Mouse (Mus musculus) forebrain, embryonic 10.5 days (tissue): ENCODE results near the gene BC004004. TPM values are rescaled to one million over a fixed set of nuclear protein-coding genes. Genes with fewer than 3 reads are reported as not detected.

ENCODE experiments used
- DNase-seq: peaks from one replicate; pipeline ENCODE4 v3.0.0-alpha.2; 2017; ENCODE audit warnings: low spot score; ENCODE audit errors: extremely low spot score
- H3K27ac ChIP-seq: fragments of 300-500 bp; sonication (generic); 2 replicates; pipeline ENCODE4 v1.5.1; 2016; ENCODE audit warnings: mild to moderate bottlenecking
- H3K27me3 ChIP-seq: fragments of 300-500 bp; sonication (generic); 2 replicates; pipeline ENCODE4 v1.6.1; 2016; ENCODE audit warnings: mild to moderate bottlenecking; ENCODE audit not compliant: poor library complexity, severe bottlenecking
- H3K36me3 ChIP-seq: fragments of 300-500 bp; sonication (generic); replicated peaks from 2 replicates; pipeline ENCODE4 v1.6.1; 2016; ENCODE audit warnings: mild to moderate bottlenecking, moderate library complexity
- H3K4me1 ChIP-seq: fragments of 300-500 bp; sonication (generic); 2 replicates; pipeline ENCODE4 v1.6.1; 2016
- H3K4me3 ChIP-seq: fragments of 300-500 bp; sonication (generic); 2 replicates; pipeline ENCODE4 v1.5.1; 2016; ENCODE audit warnings: mild to moderate bottlenecking, moderate library complexity
- H3K9me3 ChIP-seq: fragments of 300-500 bp; sonication (generic); 2 replicates; pipeline ENCODE4 v1.6.1; 2016; ENCODE audit warnings: mild to moderate bottlenecking, moderate library complexity
- WGBS: fragments of 180-500 bp; shearing (Covaris S2); methylation state at CpG from one replicate; pipeline ENCODE4 v1.1.7; 2016; 5-methylcytosine and 5-hydroxymethylcytosine counted together
- polyA plus RNA-seq: library from polyadenylated mRNA; unstranded; fragments of >200 nt; fragmentation: Nextera tagmentation; extraction: Ambion mirVana; gene quantifications from 2 replicates; pipeline ENCODE4 v1.2.1, GENCODE M21; 2016

Gene BC004004
- polyA plus RNA-seq, 1 experiment from 2014 or later, result 56.6 TPM

GRCm38 (mm10) chr17:29355461-29355840 lies 86.9 kb downstream of the BC004004 start:
- 39% methylated on average over 5 of the region's 5 CpGs for WGBS
- DNase-seq, result peak; percentile 83
- no peaks in the 10 kb centered on the region for H3K27me3 ChIP-seq

DNA sequence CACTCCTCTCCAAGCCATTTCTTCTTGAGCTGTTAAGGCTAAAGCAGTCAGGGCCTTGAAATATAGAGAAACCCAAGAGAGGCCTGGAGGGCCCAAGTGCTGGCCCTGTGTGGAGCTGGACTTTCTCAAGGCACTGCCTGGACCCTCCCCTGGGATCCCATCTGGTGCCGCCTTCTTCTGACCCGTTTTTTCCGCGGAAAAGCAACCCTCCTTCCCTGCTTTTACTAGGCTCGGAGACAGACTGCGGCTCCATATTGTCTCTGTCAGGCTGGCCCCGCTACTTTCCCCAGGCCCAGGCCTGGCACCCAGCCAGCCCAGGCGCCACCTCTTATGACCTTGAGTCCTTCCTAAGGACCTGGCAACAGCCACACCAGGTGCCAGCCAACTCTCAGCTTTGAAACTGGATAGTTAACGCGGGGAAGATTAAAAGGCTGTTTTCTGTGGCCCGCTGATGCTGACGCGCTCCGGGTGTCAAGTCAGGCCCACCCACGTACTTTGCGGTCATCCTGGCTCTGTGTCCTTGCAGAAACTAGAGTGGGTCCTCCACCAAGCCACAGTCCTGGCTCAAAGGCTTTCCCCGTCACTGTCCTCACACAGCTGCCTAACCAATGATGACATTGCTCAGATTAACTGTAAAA lies 87.4 kb downstream of the BC004004 start:
- Histone ChIP-seq H3K9me3 (no peaks in the 10 kb centered on the region), H3K4me1 (peaks cover 46% of the 10 kb centered on the region), H3K27me3 (no peaks in the 10 kb centered on the region), H3K27ac (peak overlapping the region; percentile 98), H3K4me3 (peak overlapping the region; percentile 55), H3K36me3 (no peaks in the 10 kb centered on the region)
- peak; percentile 52 for DNase-seq
- WGBS, result 30% methylated on average over 17 of the region's 17 CpGs

More at GRCm38 (mm10) chr17:29355461-29355840, 86.9 kb downstream of the BC004004 start:
- no peaks in the 10 kb centered on the region for H3K9me3 ChIP-seq
- H3K27ac ChIP-seq, result peak overlapping the region; percentile 98
- peaks cover 41% of the 10 kb centered on the region for H3K4me1 ChIP-seq
- peak overlapping the region; percentile 55 for H3K4me3 ChIP-seq
- H3K36me3 ChIP-seq, result no peaks in the 10 kb centered on the region

DNA sequence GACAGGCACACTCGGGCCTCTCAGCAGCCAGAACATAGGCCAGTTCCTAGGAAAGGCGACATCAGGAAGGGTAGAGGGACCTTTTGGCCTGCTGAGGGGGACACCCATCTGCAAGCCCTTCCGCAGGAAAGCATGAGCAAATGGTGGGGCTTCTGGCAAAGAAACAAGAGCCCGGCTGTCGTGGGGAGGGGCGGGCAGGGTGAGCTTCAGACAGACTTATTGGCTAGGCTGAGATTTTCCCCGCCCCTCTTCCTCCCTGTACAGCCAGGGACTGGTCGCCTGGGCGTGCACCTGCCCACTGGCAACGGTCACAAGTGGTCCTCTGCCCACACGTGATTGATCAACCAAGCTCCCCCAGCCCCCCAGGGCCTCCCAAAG lies 87.9 kb downstream of the BC004004 start:
- peak; percentile 86 for DNase-seq
- 2% methylated on average over 11 of the region's 11 CpGs for WGBS
- H3K36me3 ChIP-seq, result no peaks in the 10 kb centered on the region
- peak overlapping the region; percentile 55 for H3K4me3 ChIP-seq
- H3K9me3 ChIP-seq, result no peaks in the 10 kb centered on the region
- peaks cover 51% of the 10 kb centered on the region for H3K4me1 ChIP-seq
- H3K27me3 ChIP-seq, result no peaks in the 10 kb centered on the region
- peak overlapping the region; percentile 98 for H3K27ac ChIP-seq

GRCm38 (mm10) chr17:29356882-29357281 lies 88.3 kb downstream of the BC004004 start:
- peak overlapping the region; percentile 98 for H3K27ac ChIP-seq
- no peaks in the 10 kb centered on the region for H3K27me3 ChIP-seq
- peaks cover 55% of the 10 kb centered on the region for H3K4me1 ChIP-seq
- 5% methylated on average over 9 of the region's 9 CpGs for WGBS
- peak overlapping the region; percentile 55 for H3K4me3 ChIP-seq
- H3K9me3 ChIP-seq, result no peaks in the 10 kb centered on the region
- no peak for DNase-seq
- H3K36me3 ChIP-seq, result no peaks in the 10 kb centered on the region

- DNase-seq, result no peak
- H3K27me3 ChIP-seq, result no peaks in the 10 kb centered on the region
- peaks cover 57% of the 10 kb centered on the region for H3K4me1 ChIP-seq
- no peak overlapping the region for H3K4me3 ChIP-seq
- peak overlapping the region; percentile 69 for H3K27ac ChIP-seq
- no peaks in the 10 kb centered on the region for H3K9me3 ChIP-seq
- 49% methylated on average over 3 of the region's 3 CpGs for WGBS
- no peaks in the 10 kb centered on the region for H3K36me3 ChIP-seq
Measured at GRCm38 (mm10) chr17:29358928-29359327, 90.3 kb downstream of the BC004004 start.

DNA sequence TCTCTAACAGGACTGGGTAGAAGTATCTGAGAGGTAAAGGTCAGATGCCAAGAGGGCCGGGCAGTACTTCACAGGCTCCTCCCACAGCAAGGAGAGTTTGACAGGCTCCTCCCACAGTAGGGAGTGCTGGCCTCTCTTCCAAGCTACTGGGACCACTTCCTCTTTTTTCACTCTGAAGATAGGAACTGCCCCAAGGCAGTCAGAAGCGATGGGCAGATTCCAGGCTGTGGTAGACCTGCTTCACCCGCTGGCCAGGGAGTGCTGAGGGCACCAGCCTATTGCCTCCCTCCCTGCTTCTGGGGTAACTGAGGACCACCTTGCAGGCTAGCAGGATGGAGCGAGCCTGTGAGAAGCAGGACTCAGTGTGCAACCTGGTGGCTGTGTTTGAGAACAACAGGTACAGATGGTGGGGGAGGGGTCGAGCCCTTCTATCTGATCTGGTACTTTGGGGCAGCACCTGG lies 92.2 kb downstream of the BC004004 start, which contains the start of gene Fgd2:
TSS of gene Fgd2 (plus strand) at position 154 of the 461 bp plus-strand sequence.
- H3K4me3 ChIP-seq, result peak within 1 kb of the TSS; percentile 16; the same call in 1 of the 2 replicates
- 25% methylated on average over 5 of the region's 5 CpGs for WGBS
- H3K4me1 ChIP-seq, result peaks cover 44% of the 10 kb centered on the region
- no peaks in the 10 kb centered on the region for H3K27me3 ChIP-seq
- H3K27ac ChIP-seq, result peak within 1 kb of the TSS; percentile 72
- H3K36me3 ChIP-seq, result no peaks in the 10 kb centered on the region
- DNase-seq, result no peak
- H3K9me3 ChIP-seq, result no peaks in the 10 kb centered on the region

DNA sequence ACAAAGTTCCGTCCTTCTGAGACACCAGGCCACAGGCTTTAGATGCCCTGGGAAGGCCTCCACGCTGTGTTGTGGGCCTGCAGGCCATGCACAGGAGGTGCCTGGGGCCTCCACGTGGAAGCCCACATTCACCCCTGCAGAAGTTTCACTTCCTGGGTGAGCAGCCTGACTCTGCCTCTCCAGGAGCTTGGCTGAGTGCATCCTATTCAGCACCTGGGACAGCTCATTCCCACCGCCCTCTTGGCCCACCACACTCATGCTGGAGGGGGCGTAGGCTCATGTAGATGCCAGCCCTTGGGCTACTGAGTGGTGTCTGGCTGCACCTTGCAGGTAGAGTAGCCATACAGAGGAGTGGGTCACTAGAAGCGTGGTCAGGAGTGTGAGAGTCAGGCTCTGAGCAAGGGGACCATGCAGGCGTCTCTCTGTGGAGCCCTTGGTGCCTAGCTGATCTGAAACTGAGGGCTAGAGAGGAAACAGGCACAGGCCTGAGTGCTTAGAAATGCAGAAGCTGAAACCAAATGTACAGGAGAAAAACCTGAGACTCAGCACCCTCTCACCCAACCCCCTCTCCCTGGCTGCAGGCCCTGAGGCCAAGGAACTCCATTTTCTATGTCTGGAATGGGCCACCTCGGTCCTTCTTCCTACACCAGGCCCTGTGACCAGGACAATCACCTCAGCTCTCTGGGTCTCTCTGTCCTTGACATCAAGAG lies 93.5 kb downstream of the BC004004 start:
- Histone ChIP-seq H3K36me3 (no peaks in the 10 kb centered on the region), H3K4me3 (no peak overlapping the region), H3K9me3 (no peaks in the 10 kb centered on the region), H3K4me1 (peaks cover 30% of the 10 kb centered on the region), H3K27me3 (0 out of 2 replicates have a peak, but pooled peaks cover 2% of the 10 kb centered on the region), H3K27ac (peak overlapping the region; percentile 72; the same call in 1 of the 2 replicates)
- 64% methylated on average over 8 of the region's 8 CpGs for WGBS
- DNase-seq, result no peak

DNA sequence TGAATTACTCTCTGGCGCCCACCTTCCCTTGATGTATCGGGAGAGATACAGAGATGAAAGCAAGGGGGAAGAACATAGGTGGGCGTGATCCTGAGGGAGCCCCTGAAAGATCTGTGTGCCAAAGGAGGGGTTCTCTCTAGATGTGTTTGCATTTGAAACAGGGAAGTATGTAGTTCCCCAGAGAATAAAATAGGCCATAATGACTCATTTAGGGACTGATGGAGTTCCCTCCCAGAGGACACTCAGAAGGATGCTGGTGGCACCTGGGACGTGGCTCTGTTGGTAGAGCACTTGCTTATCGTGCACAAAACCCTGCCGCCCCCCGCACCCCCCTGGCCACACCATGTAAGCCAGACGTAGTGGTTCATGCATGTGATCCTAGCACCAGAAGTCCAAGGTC lies 94.5 kb downstream of the BC004004 start:
- Histone ChIP-seq H3K9me3 (no peaks in the 10 kb centered on the region), H3K4me3 (no peak overlapping the region), H3K27me3 (peaks cover 12% of the 10 kb centered on the region), H3K27ac (no peak overlapping the region), H3K36me3 (no peaks in the 10 kb centered on the region), H3K4me1 (peaks cover 28% of the 10 kb centered on the region)
- DNase-seq, result no peak
- WGBS, result 89% methylated on average over 8 of the region's 8 CpGs

Other genes starting within 250 kb of the BC004004 start
- 884 TPM in 2 replicates for gene Srsf3, start 236.2 kb upstream of the BC004004 start, polyA plus RNA-seq
- 14.0 and 16.8 TPM in 2 replicates for gene Cdkn1a, start 177.8 kb upstream of the BC004004 start, polyA plus RNA-seq
- gene Rab44, start 154.6 kb upstream of the BC004004 start, polyA plus RNA-seq, result 0.20 and 0.25 TPM in 2 replicates
- 5.3 and 6.2 TPM in 2 replicates for gene Cpne5, start 30.6 kb upstream of the BC004004 start, polyA plus RNA-seq
- 230 and 235 TPM in 2 replicates for gene Ppil1, start 4.6 kb upstream of the BC004004 start, polyA plus RNA-seq
- gene Pi16, start 48.9 kb downstream of the BC004004 start, polyA plus RNA-seq, result 0.71 and 0.73 TPM in 2 replicates
- gene Mtch1, start 79.1 kb downstream of the BC004004 start, polyA plus RNA-seq, result 255 and 270 TPM in 2 replicates
- gene Fgd2, start 92.1 kb downstream of the BC004004 start, polyA plus RNA-seq, result 5.4 and 6.3 TPM in 2 replicates
- 32.2 and 33.1 TPM in 2 replicates for gene Pim1, start 222.0 kb downstream of the BC004004 start, polyA plus RNA-seq